Mouse (Mus musculus): ENCODE results near the gene Rbm26. TPM values are rescaled to one million over a fixed set of nuclear protein-coding genes. Genes with fewer than 3 reads are reported as not detected.

Gene Rbm26
- polyA plus RNA-seq (2015; fragmentation: Nextera tagmentation; extraction: Ambion mirVana), result 18.3 and 18.5 TPM in 2 replicates

- peak; percentile 96 for ATAC-seq
- Histone ChIP-seq H3K9me3 (ENCODE audit: control insufficient read depth, low read length) (no peaks in the 10 kb centered on the region), H3K4me1 (ENCODE audit: control insufficient read depth, insufficient read depth, low read length) (peaks cover 20% of the 10 kb centered on the region), H3K4me3 (ENCODE audit: low read length) (peak within 1 kb of the TSS; percentile 94), H3K36me3 (ENCODE audit: control insufficient read depth, insufficient read depth, low read length) (0 out of 2 replicates have a peak, but pooled peaks cover 3% of the 10 kb centered on the region), H3K9ac (ENCODE audit: low read depth, low read length) (peak within 1 kb of the TSS; percentile 97), H3K27ac (ENCODE audit: low read length) (peak within 1 kb of the TSS; percentile 89), H3K27me3 (replicated peaks; ENCODE audit: control insufficient read depth, insufficient read depth, low read length) (no peaks in the 10 kb centered on the region), H3K4me2 (ENCODE audit: low read depth, low read length) (peak within 1 kb of the TSS; percentile 77)
- WGBS, result under 1% methylated on average over 28 of the region's 28 CpGs
These were observed at the start of gene Rbm26 for GRCm38 (mm10) chr14:105177238-105177693. TSS of gene Rbm26 (minus strand) at chr14:105177327.

DNA sequence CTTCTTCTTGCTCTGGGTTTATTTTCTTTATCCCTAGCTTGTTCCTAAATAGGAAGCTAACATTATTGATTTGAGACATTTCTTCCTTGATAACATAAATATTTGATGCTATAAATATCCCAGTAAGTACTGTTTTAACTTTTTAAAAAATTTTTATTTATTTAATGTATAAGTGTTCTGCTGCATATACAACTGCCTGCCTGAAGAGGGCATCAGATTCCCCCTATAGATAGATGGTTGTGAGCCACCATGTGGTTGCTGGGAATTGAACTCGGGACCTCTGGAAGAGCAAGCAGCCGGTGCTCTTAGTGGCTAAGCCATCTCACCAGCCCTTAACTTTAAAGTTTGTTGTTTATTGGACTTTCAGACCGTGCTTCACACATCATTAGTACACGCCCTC is 48.7 kb upstream of the Rbm26 start:
- Histone ChIP-seq H3K9me3 (ENCODE audit: control insufficient read depth, low read length) (no peaks in the 10 kb centered on the region), H3K4me2 (ENCODE audit: low read depth, low read length) (no peak overlapping the region), H3K27me3 (replicated peaks; ENCODE audit: control insufficient read depth, insufficient read depth, low read length) (no peaks in the 10 kb centered on the region), H3K4me3 (ENCODE audit: low read length) (no peak overlapping the region), H3K9ac (ENCODE audit: low read depth, low read length) (no peak overlapping the region), H3K36me3 (ENCODE audit: control insufficient read depth, insufficient read depth, low read length) (no peaks in the 10 kb centered on the region), H3K27ac (ENCODE audit: low read length) (no peak overlapping the region), H3K4me1 (ENCODE audit: control insufficient read depth, insufficient read depth, low read length) (no peaks in the 10 kb centered on the region)
- no peak for ATAC-seq
- WGBS, result 88% methylated on average over 4 of the region's 4 CpGs

- 0 out of 2 replicates have a peak, but pooled peaks have one; percentile 33 for ATAC-seq
- Histone ChIP-seq H3K27ac (ENCODE audit: low read length) (no peak overlapping the region), H3K36me3 (ENCODE audit: control insufficient read depth, insufficient read depth, low read length) (no peaks in the 10 kb centered on the region), H3K27me3 (replicated peaks; ENCODE audit: control insufficient read depth, insufficient read depth, low read length) (no peaks in the 10 kb centered on the region), H3K4me3 (ENCODE audit: low read length) (no peak overlapping the region), H3K9ac (ENCODE audit: low read depth, low read length) (no peak overlapping the region), H3K4me1 (ENCODE audit: control insufficient read depth, insufficient read depth, low read length) (no peaks in the 10 kb centered on the region), H3K4me2 (ENCODE audit: low read depth, low read length) (no peak overlapping the region), H3K9me3 (ENCODE audit: control insufficient read depth, low read length) (no peaks in the 10 kb centered on the region)
- 66% methylated on average over 4 of the region's 4 CpGs for WGBS
These were observed 45.1 kb upstream of the Rbm26 start for GRCm38 (mm10) chr14:105222240-105222639.

DNA sequence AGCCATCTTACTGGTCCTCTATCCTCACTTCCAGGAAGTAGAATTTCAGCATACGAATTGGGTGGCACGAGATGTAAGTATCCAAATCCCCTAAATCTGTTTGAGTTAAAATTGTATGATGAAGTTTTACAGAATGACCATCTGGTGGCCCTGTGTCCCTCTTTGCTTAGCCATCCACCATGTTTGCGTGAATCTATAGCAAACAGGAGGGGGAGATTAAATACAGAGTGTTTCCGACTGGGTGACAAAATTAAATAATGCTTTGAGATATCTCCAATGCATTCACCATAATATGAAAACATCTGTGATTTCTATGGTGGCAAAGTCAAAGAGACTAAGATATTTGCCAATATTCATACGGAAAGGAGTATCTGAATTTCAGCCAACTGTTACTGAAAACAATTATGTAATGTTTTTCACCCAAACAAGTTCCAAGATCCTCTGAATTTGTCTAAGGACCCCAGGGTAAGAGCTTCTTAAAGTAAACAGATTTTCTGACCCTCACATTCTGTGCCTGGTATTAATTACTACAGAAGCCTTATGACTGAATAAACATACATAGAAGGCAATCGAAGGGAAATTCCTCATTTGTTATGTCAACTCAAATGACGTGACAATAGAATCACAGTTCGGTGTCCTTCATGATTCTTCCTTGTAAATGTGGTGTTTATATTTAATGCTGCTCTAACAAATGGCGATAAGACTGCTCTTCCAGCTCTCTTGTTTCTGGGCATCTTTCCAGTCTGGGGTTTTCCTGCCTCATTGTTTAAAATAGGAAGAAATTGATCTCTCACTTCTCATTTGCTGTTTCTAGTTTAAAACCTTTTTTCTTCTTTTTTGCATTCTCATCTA is 42.6 kb upstream of the Rbm26 start:
- no peaks in the 10 kb centered on the region for H3K4me1 ChIP-seq (ENCODE audit: control insufficient read depth, insufficient read depth, low read length)
- H3K9me3 ChIP-seq (ENCODE audit: control insufficient read depth, low read length), result no peaks in the 10 kb centered on the region
- H3K4me3 ChIP-seq (ENCODE audit: low read length), result no peak overlapping the region
- no peaks in the 10 kb centered on the region for H3K27me3 ChIP-seq (replicated peaks; ENCODE audit: control insufficient read depth, insufficient read depth, low read length)
- H3K36me3 ChIP-seq (ENCODE audit: control insufficient read depth, insufficient read depth, low read length), result no peaks in the 10 kb centered on the region
- H3K9ac ChIP-seq (ENCODE audit: low read depth, low read length), result no peak overlapping the region
- H3K4me2 ChIP-seq (ENCODE audit: low read depth, low read length), result no peak overlapping the region
- no peak for ATAC-seq
- H3K27ac ChIP-seq (ENCODE audit: low read length), result no peak overlapping the region
- 56% methylated on average over 9 of the region's 9 CpGs for WGBS

GRCm38 (mm10) chr14:105198401-105198800 is 21.3 kb upstream of the Rbm26 start:
- Histone ChIP-seq H3K9me3 (ENCODE audit: control insufficient read depth, low read length) (no peaks in the 10 kb centered on the region), H3K36me3 (ENCODE audit: control insufficient read depth, insufficient read depth, low read length) (no peaks in the 10 kb centered on the region), H3K27me3 (replicated peaks; ENCODE audit: control insufficient read depth, insufficient read depth, low read length) (no peaks in the 10 kb centered on the region), H3K4me2 (ENCODE audit: low read depth, low read length) (no peak overlapping the region), H3K9ac (ENCODE audit: low read depth, low read length) (no peak overlapping the region), H3K4me1 (ENCODE audit: control insufficient read depth, insufficient read depth, low read length) (no peaks in the 10 kb centered on the region), H3K27ac (ENCODE audit: low read length) (no peak overlapping the region), H3K4me3 (ENCODE audit: low read length) (no peak overlapping the region)
- no peak for ATAC-seq
- 64% methylated on average over 5 of the region's 5 CpGs for WGBS

GRCm38 (mm10) chr14:105194682-105195081 is 17.6 kb upstream of the Rbm26 start:
- H3K27me3 ChIP-seq (replicated peaks; ENCODE audit: control insufficient read depth, insufficient read depth, low read length), result no peaks in the 10 kb centered on the region
- no peak overlapping the region for H3K9ac ChIP-seq (ENCODE audit: low read depth, low read length)
- no peak for ATAC-seq
- H3K36me3 ChIP-seq (ENCODE audit: control insufficient read depth, insufficient read depth, low read length), result no peaks in the 10 kb centered on the region
- no peak overlapping the region for H3K4me2 ChIP-seq (ENCODE audit: low read depth, low read length)
- H3K4me3 ChIP-seq (ENCODE audit: low read length), result no peak overlapping the region
- H3K9me3 ChIP-seq (ENCODE audit: control insufficient read depth, low read length), result no peaks in the 10 kb centered on the region
- no peak overlapping the region for H3K27ac ChIP-seq (ENCODE audit: low read length)
- WGBS, result 66% methylated on average over 4 of the region's 4 CpGs
- H3K4me1 ChIP-seq (ENCODE audit: control insufficient read depth, insufficient read depth, low read length), result no peaks in the 10 kb centered on the region

GRCm38 (mm10) chr14:105184866-105185265 is 7.7 kb upstream of the Rbm26 start:
- H3K27me3 ChIP-seq (replicated peaks; ENCODE audit: control insufficient read depth, insufficient read depth, low read length), result no peaks in the 10 kb centered on the region
- no peaks in the 10 kb centered on the region for H3K36me3 ChIP-seq (ENCODE audit: control insufficient read depth, insufficient read depth, low read length)
- no peaks in the 10 kb centered on the region for H3K4me1 ChIP-seq (ENCODE audit: control insufficient read depth, insufficient read depth, low read length)
- H3K4me3 ChIP-seq (ENCODE audit: low read length), result no peak overlapping the region
- no peaks in the 10 kb centered on the region for H3K9me3 ChIP-seq (ENCODE audit: control insufficient read depth, low read length)
- H3K4me2 ChIP-seq (ENCODE audit: low read depth, low read length), result no peak overlapping the region
- no peak overlapping the region for H3K27ac ChIP-seq (ENCODE audit: low read length)
- no peak for ATAC-seq
- 43% methylated on average over 3 of the region's 3 CpGs for WGBS
- H3K9ac ChIP-seq (ENCODE audit: low read depth, low read length), result no peak overlapping the region

DNA sequence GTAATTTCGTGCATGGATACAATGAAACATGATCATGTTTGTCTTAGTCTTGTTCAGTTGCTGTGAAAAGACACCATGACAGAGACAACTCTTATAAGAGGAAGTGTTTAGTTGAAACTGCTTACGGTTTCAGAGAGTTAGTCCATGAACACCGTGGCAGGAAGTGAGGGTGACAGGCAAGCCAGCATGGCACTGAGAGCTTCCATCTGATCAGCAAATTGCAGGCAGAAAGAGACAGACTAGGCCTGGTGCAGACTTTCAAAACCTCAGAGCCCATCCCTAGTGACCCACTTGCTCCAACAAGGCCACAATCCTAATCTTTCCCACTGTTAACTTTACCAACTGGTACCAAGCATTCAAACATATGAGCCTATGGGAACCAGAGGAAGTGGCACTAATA is 5.7 kb upstream of the Rbm26 start:
- no peaks in the 10 kb centered on the region for H3K9me3 ChIP-seq (ENCODE audit: control insufficient read depth, low read length)
- no peaks in the 10 kb centered on the region for H3K36me3 ChIP-seq (ENCODE audit: control insufficient read depth, insufficient read depth, low read length)
- H3K27me3 ChIP-seq (replicated peaks; ENCODE audit: control insufficient read depth, insufficient read depth, low read length), result no peaks in the 10 kb centered on the region
- WGBS, result 74% methylated on average over 3 of the region's 3 CpGs
- no peak overlapping the region for H3K4me3 ChIP-seq (ENCODE audit: low read length)
- no peak for ATAC-seq
- no peak overlapping the region for H3K4me2 ChIP-seq (ENCODE audit: low read depth, low read length)
- no peak overlapping the region for H3K27ac ChIP-seq (ENCODE audit: low read length)
- no peak overlapping the region for H3K9ac ChIP-seq (ENCODE audit: low read depth, low read length)
- H3K4me1 ChIP-seq (ENCODE audit: control insufficient read depth, insufficient read depth, low read length), result no peaks in the 10 kb centered on the region

GRCm38 (mm10) chr14:105179733-105180132 is 2.6 kb upstream of the Rbm26 start:
- no peak overlapping the region for H3K9ac ChIP-seq (ENCODE audit: low read depth, low read length)
- ATAC-seq, result no peak
- no peak overlapping the region for H3K4me2 ChIP-seq (ENCODE audit: low read depth, low read length)
- H3K27me3 ChIP-seq (replicated peaks; ENCODE audit: control insufficient read depth, insufficient read depth, low read length), result no peaks in the 10 kb centered on the region
- no peak overlapping the region for H3K27ac ChIP-seq (ENCODE audit: low read length)
- H3K4me3 ChIP-seq (ENCODE audit: low read length), result no peak overlapping the region
- H3K4me1 ChIP-seq (ENCODE audit: control insufficient read depth, insufficient read depth, low read length), result peaks cover 9% of the 10 kb centered on the region
- 92% methylated on average over 3 of the region's 3 CpGs for WGBS
- H3K9me3 ChIP-seq (ENCODE audit: control insufficient read depth, low read length), result no peaks in the 10 kb centered on the region
- no peaks in the 10 kb centered on the region for H3K36me3 ChIP-seq (ENCODE audit: control insufficient read depth, insufficient read depth, low read length)
